Mouse (Mus musculus) kidney, postnatal 4 days (tissue): ENCODE results near the gene Tmem56.

Source experiments
- DNase-seq, 2 experiments: peaks; one replicate each; pipeline ENCODE4 v3.0.0; 2021; ENCODE audit warnings: mixed read lengths in 2 of 2

The Tmem56 gene

GRCm38 (mm10) chr3:121282998-121283397 is at the start of gene Tmem56:
Gene Tmem56, minus strand, starts transcription at chr3:121283098.
- DNase-seq = no peak

DNA sequence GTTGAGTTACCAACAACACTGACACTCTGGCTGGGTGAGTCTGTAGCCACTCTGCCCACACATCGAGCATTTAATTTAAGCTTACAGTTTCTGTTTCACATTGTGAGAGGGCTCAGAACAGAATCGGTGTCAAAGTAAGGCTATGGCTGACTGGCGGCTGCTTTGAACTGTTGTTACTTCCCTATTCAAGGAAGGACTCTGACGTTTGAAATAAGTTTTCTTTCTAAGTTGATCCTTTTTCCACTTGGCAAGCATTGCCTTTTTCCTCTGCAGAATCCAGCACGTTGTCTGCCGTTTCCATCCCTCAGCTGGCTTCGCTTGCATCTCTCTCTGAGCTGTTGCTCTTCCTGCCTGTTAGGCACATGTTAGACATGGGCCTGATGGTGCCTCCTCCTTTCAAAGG is 47.3 kb upstream of the Tmem56 start:
- no peak for DNase-seq

DNA sequence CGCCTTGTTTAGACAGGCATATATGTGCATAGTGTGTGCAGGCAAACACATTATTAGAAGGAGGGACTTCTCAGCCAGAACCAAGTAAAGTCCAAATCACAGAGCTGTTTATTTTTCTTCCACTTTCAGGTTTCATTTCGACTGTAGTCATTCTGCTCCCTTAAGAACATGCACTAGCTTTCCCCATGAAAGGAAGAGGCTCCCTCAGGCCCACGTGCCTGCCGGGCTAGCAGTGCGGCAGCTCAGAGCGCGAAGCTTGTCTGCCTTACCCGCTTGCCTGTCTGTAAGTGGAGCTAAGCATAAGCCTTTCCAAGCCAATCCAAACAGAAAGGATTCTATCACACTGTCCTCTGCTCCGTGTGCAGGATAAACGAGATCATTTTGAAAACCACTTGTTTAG is 46.7 kb upstream of the Tmem56 start:
- DNase-seq = no peak

DNA sequence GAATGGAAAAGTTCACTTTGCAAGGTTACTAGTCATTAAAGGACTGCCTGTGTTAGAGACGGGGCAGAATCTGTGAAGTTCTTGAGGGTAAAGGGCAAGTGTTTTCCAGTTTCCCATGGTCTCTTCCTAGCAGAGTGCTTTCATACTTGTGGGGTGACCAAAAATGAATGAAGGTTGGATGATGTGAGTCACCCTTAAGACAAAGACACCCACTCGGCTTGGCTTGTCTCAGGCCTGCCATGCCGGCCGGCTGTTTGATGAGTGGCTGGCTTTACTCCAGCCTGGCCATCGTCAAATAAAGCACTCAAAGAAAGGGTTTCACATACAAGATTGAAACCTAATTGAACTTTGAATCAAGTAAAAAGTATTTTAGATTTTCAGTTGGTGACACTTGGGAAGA is 44.5 kb upstream of the Tmem56 start:
- DNase-seq = no peak

GRCm38 (mm10) chr3:121323371-121323770 is 40.5 kb upstream of the Tmem56 start:
- no peak for DNase-seq

DNA sequence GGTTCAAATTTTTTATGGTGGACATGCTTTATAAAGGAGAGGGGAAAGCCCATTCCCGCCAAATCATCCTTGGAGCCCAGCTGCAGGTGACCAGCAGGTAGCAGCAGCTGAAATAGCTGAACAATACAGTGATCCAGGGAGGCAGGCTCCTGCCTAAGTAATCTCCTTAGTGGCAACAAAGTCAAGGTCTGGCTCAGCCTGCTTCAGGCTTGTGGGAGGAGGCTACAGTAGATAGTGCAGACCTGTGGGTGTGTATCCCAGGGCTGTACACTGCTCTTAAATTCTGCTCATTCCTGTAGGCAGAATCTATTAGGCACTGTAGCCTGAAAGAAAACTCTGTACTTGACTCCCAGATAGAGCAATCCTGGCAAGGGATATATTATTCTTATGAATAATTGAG is 38.0 kb upstream of the Tmem56 start:
- no peak for DNase-seq

DNA sequence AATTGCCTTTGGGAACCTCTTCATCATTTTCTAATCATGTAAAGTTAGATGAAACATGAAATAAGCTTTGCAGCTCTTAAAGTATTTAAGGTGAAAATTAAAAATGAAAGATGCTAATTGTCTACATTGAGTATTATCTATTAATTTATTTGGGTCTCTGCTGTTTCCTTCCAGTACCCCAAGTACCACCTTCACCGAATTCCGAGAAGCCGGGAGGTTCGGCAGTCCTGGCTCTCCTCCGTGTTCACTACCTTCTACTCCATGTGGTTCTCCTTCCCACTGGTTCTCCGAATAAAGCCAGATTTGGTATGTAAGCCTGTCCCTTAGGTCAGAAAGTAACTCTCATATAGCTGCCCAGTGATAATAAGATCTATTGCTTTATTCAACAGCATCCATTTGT is 37.0 kb upstream of the Tmem56 start:
- DNase-seq = no peak

- no peak for DNase-seq
Observed at GRCm38 (mm10) chr3:121315498-121315897, 32.6 kb upstream of the Tmem56 start.

DNA sequence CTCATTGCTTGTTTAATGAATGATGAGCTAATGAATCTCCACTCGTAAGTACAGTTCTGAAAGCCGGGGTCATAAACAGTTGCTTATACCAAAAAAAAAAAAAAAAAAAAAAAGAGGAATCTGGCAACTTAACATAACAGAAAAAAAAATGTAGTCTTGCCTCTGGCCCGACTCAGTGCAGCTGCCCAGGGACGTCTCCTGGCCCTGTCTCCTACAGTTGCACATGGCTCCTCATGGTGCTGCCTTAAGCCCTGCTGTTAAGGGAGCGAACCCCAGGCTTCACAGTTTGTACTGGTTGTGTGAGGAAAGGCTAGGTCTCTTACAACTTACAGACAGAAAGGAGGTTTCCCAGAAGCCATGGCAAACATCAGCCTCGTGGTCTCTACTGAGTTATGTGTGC is 31.3 kb upstream of the Tmem56 start:
- DNase-seq = no peak

GRCm38 (mm10) chr3:121312979-121313378 is 30.1 kb upstream of the Tmem56 start:
- DNase-seq = no peak

DNA sequence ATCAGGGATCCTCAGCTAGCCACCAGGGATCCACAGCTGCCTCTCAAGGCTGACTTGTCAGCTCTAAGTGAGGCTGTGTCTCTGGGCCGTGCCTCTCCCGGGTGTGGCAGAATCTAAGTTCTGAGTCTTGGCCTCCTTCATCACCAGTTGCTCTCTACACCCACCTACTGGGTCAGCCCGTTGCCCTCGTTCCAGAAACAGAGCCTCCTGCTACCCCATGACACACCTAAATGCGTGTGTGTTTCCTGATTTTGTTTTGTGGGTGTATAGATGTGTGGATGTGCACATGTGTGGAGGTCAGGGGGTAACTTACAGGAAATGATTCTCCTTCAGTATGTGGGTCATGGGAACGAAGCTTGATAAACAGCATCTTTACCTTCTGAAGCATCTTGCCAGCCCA is 29.5 kb upstream of the Tmem56 start:
- DNase-seq = no peak

DNA sequence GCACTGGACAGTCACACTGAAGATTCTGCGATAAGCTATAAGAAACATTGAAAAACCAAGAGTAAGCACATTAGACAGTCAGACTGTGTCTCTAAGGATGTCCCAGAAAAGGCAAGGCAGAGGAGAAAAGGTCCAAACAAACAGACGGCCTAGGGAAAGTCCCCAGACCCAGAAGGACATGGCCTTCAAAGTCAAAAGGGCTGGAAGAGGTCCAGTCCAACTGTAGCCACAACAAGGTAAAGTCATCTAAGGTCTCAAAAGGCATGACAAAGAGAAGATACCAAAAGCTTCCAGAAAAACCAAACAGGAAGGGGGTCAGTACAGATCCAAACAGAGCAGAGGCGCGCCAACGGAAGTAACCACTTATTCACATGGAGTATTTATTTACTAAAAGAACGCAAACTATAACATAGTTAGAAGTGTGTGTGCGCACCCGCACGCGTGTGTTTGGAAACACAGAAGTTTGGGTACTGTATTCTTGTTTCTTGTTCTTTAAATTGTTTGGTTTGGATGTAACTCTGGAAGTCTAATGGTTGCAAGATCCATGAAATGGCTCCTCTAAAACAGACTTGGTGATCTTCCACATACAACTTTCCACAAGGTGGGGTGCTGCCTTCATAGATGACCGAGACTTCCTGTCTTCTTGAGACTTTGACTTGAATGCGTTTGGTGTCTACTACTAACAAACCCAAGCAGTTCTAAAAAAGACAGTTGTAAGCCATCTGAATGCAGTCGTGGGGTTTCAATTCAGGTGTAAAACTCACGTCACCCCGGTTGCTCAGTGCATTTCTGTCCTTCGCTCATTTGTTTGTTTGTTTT is 27.2 kb upstream of the Tmem56 start:
- peak in 1 of 2 experiments; percentile 33 for DNase-seq

DNA sequence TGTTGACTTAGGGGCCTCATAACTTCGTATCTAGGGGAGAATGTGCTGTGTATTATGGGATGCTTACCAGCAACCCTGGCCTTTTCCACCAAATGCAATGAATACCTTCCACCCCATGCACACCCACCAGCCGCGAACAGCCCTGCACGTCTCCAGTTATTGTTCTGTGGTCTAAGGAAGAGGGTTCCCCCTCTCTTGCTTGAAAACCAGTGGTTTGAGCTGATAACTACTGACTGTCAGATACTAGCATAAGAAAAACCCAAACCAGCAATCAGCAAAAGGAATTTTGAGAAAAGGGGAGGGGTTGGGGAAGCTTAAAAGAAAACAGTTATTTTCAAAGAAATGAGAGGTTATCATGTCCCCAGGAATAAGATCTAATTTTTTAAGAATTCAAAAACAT is 26.5 kb upstream of the Tmem56 start:
- no peak for DNase-seq

GRCm38 (mm10) chr3:121308935-121309334 is 26.0 kb upstream of the Tmem56 start:
- DNase-seq = no peak

DNA sequence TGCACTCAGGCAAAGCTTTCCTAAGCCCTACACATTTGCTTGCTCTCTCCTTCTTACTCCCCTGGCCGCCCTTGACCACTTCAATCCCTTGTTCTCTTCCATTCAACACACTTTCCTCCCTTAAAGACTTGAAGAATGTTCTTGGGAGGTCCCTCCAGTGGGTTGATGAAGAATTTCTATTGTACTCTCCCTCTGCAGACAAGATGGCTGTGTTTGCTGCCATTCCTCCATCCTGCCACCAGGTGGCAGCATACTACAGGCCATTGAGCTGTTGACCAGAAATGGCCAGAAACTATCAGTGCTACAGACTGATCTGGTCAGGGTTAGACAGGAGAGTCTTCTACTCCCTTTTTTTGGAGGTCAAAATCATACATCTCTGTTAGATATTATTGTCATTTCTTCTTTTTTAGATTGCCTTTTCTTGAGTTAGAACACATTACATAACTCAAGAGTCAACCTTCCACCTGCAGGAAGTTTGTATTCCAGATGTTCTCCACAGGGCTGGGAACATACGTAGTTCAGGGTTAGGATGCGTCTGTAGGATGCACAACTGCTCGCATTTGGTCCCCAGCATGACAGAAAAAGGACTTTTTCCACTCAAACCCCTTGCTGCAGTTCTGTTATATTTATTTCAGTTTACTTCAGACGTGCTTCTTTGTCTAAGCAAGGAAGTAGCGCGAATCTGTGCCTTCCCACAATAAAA is 24.8 kb upstream of the Tmem56 start:
- DNase-seq = peak; percentile 81 to 85

- peak; percentile 19 to 47 for DNase-seq
Observed at GRCm38 (mm10) chr3:121306641-121307040, 23.7 kb upstream of the Tmem56 start.

DNA sequence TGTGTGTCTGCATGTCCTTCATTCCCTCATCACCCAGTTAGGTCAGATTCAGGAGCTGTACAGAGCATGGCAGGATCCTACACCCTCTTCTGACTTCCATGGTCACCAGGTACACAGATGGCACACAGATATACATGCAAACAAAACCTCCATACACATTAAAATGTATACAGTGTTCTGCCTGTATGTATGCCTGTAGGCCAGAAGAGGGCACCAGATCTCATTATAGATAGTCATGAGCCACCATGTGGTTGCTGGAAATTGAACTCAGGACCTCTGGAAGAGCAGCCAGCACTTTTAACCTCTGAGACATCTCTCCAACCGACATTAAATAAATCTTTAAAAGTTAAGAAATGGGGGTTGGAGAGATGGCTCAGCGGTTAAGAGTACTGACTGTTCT is 11.3 kb upstream of the Tmem56 start:
- DNase-seq = no peak

DNA sequence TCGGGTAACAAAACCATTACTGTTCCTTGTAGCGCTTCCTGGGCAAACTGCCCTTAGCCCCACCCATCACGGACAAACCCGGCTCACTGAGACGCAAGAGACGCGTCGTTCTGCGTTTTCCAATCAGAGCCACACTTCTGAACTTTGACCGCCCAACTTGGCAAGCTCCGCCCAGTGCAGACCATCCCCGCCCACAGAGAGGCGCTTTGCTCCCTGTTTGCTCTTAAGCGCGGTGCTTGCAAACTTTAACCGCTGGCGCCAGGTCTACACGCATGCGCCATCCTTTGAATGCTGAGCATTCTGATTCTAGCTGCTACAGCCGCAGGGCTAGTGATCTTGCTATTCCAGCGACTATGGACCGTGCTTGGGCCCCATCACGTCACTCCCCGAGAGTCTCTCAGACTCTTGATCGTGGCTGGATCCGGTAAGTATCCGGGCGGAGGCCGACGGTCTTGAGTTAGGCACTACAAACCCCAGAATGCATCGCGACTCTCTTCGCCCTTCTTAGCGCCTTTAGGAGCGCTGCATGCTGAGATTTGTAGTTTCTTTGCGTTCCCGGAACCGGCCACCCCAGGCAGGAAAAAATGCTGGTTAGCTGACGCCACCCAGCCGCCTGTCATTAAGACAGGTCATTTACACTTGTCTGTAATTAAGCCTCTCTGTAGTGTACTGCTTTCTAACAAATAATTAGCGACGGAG is 8.8 kb upstream of the Tmem56 start, which contains the start of gene Alg14:
Gene Alg14, plus strand, starts transcription at position 214 of the 699 bp plus-strand sequence.
- peak; percentile 96 to 98 for DNase-seq

GRCm38 (mm10) chr3:121291225-121291559 is 8.3 kb upstream of the Tmem56 start:
- no peak for DNase-seq

DNA sequence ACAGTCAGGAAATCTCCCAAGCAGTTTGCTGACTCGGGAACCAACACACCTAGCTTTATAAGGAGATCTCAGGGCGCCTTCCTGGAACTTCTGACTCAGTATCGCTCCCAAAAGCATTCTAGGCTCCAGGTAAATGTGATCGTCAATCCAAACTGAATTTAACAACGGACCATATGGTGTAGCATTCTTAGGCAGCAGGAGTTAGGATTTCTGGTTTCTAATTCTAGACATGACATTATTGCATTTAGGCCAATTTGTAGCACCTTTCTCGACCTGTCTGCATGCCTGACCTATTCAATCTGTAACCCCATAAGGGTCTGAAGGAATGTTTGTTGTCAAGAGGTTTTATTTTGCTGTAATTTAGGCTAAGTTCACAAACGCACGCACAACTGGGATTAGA is 7.8 kb upstream of the Tmem56 start:
- DNase-seq = no peak

GRCm38 (mm10) chr3:121287151-121287550 is 4.3 kb upstream of the Tmem56 start:
- DNase-seq = no peak

GRCm38 (mm10) chr3:121285219-121285618 is 2.3 kb upstream of the Tmem56 start:
- DNase-seq = no peak

GRCm38 (mm10) chr3:121279679-121280078 is 3.2 kb downstream of the Tmem56 start:
- no peak for DNase-seq

DNA sequence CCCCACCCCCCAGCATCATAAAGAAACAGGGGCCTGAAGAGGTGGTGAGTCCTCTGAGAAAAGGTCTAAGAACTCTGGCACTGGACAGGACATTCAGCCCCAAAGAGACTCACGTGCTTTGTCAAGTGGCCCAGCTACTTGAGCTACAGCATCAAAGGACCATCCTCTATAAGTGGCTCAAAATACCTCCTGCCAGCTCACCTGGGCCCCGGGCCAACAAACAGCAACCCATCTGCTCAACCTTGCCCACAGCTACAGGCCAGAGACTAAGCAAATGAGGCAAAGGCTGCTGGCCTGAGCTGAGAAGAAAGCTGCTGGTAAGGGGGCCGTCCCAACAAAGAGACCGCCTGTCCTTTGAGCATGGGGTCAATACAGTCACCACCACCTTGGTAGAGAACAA is 5.3 kb downstream of the Tmem56 start:
- DNase-seq = no peak
